Mouse (Mus musculus) spleen, adult 2 months (tissue): ENCODE results near the gene Nemp2. TPM values are rescaled to one million over a fixed set of nuclear protein-coding genes. Genes with fewer than 3 reads are reported as not detected.
"Not testable (repeated sequence)": the region's sequence is repeated elsewhere in the genome, so short reads cannot be mapped to it uniquely, and the experiment has no call there.

ENCODE experiments used
- DNase-seq, 2 experiments: peaks; one replicate each; pipeline versions ENCODE4 v3.0.0 to v3.0.0-alpha.2; 2012 to 2021; ENCODE audit warnings: low spot score in 2 of 2, low read depth in 1 of 2
- H3K27ac ChIP-seq: fragments of 200-500 bp; 2 replicates; pipeline ENCODE4 v1.5.1; 2012; ENCODE audit warnings: low read length, inconsistent platforms; ENCODE audit not compliant: insufficient read depth
- H3K27me3 ChIP-seq: fragments of 200-500 bp; 2 replicates; pipeline ENCODE4 v1.6.1; 2012; ENCODE audit warnings: mild to moderate bottlenecking, moderate library complexity, low read length, inconsistent platforms; ENCODE audit not compliant: control insufficient read depth, insufficient read depth
- H3K36me3 ChIP-seq: fragments of 200-500 bp; 2 replicates; pipeline ENCODE4 v1.6.1; 2012; ENCODE audit warnings: mild to moderate bottlenecking, low read length, inconsistent platforms; ENCODE audit not compliant: control insufficient read depth, insufficient read depth
- H3K4me1 ChIP-seq: fragments of 200-500 bp; 2 replicates; pipeline ENCODE4 v1.6.1; 2011; ENCODE audit warnings: inconsistent platforms; ENCODE audit not compliant: control insufficient read depth, insufficient read depth, insufficient read length
- H3K4me3 ChIP-seq: fragments of 200-500 bp; 2 replicates; pipeline ENCODE4 v1.5.1; 2011; ENCODE audit warnings: mild to moderate bottlenecking, inconsistent platforms; ENCODE audit not compliant: insufficient read depth, insufficient read length; ENCODE audit errors: extremely low read depth
- CTCF ChIP-seq: fragments of 200-500 bp; IDR thresholded peaks from 2 replicates; pipeline ENCODE4 v1.5.1; 2011; ENCODE audit warnings: mild to moderate bottlenecking, inconsistent platforms; ENCODE audit not compliant: insufficient read depth, insufficient read length, insufficient replicate concordance; ENCODE audit errors: extremely low read depth
- POLR2A ChIP-seq: fragments of 200-500 bp; IDR thresholded peaks from 2 replicates; pipeline ENCODE4 v1.6.1; 2011; ENCODE audit warnings: low read depth, low read length, inconsistent platforms
- WGBS: fragments of 180-500 bp; shearing (Covaris S2); methylation state at CpG from one replicate; pipeline ENCODE4 v1.1.7; 2018; 5-methylcytosine and 5-hydroxymethylcytosine counted together
- polyA plus RNA-seq: library from polyadenylated mRNA; depleted of rRNA; stranded (reverse); fragments of >200 nt; gene quantifications from 2 replicates; pipeline ENCODE4 v1.2.3, GENCODE M21; 2012; rRNA removed

The Nemp2 gene
- polyA plus RNA-seq, 1 experiment: 20.9 TPM

DNA sequence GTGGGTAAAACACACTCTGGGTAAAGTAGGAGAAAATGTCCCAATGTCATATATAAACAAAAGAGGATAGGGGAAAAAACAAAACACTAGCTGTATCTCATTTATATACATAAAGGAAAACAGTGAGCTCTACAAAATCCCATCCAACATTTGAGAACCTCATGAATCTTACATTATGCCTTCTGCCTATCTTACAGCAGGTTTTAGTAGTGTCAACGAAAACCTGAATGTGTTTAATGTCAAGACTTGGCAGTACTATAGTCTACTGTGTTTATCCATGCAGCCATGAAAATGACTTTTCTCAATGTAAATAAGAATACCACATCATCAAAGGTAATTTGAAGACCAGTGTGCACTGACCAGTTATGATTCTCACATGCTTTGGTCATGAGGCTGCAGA lies 39.4 kb downstream of the Nemp2 start:
- H3K27me3 ChIP-seq: no peaks in the 10 kb centered on the region
- no peaks in the 10 kb centered on the region for H3K36me3 ChIP-seq
- no peaks in the 10 kb centered on the region for H3K4me1 ChIP-seq
- no peak overlapping the region for H3K27ac ChIP-seq
- H3K4me3 ChIP-seq: no peak overlapping the region
- no peak for TF ChIP-seq CTCF
- TF ChIP-seq POLR2A: no peak
- DNase-seq: no peak
- 91% methylated on average over 1 of the region's 1 CpGs for WGBS

GRCm38 (mm10) chr1:52675561-52676551 lies 45.4 kb downstream of the Nemp2 start:
- no peak for DNase-seq
- 61% methylated on average over 7 of the region's 7 CpGs for WGBS
- H3K27ac ChIP-seq: no peak overlapping the region

DNA sequence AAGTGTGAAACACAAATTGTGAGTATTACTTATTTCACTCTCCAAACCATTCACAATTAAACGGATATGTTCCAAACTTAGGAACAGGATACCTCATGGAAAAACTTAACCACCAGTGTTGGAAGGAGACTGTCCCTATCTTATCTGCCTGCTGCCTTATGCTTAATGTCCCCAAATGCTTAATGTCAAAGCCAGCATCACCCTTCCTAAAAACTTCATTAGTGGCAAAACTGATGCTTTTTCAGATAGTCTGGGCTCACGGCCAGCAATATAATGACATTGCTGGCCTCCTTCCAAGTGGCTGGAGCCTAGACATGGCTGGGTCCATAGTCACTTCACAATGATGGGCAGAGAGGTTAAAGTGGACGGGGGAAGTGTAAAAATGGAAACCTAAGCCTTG lies 46.1 kb downstream of the Nemp2 start:
- DNase-seq: no peak
- Histone ChIP-seq H3K36me3 (no peaks in the 10 kb centered on the region), H3K4me3 (no peak overlapping the region), H3K27me3 (no peaks in the 10 kb centered on the region), H3K4me1 (no peaks in the 10 kb centered on the region), H3K27ac (no peak overlapping the region)
- no peak for TF ChIP-seq POLR2A
- no peak for TF ChIP-seq CTCF
- WGBS: 77% methylated on average over 3 of the region's 3 CpGs

More at GRCm38 (mm10) chr1:52675561-52676551, 45.4 kb downstream of the Nemp2 start:
- Histone ChIP-seq H3K4me3 (no peak overlapping the region), H3K27me3 (no peaks in the 10 kb centered on the region), H3K36me3 (no peaks in the 10 kb centered on the region), H3K4me1 (no peaks in the 10 kb centered on the region)
- TF ChIP-seq CTCF: no peak
- no peak for TF ChIP-seq POLR2A

DNA sequence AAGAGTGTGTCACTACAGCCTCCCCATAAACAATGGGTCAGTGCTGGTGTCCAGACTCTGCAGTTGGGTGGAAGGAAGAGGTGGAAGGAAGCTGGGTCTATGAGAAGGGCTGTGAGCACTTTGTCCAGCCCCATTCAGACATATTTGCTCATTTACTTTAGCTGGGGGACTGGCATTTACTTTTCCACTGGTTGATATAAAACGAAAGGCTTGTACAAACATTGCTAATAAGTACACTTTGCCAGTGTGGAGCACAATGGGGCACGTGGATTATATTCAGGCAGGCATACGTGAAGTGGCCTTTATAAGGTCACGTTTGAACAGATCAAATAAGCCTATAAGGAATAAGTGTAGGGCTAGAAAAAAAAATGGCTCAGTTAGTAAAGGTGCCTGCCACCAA lies 53.0 kb downstream of the Nemp2 start:
- Histone ChIP-seq H3K27me3 (no peaks in the 10 kb centered on the region), H3K36me3 (no peaks in the 10 kb centered on the region), H3K4me3 (no peak overlapping the region), H3K4me1 (no peaks in the 10 kb centered on the region), H3K27ac (no peak overlapping the region)
- TF ChIP-seq POLR2A (no peak), CTCF (no peak)
- 87% methylated on average over 4 of the region's 4 CpGs for WGBS
- no peak for DNase-seq

DNA sequence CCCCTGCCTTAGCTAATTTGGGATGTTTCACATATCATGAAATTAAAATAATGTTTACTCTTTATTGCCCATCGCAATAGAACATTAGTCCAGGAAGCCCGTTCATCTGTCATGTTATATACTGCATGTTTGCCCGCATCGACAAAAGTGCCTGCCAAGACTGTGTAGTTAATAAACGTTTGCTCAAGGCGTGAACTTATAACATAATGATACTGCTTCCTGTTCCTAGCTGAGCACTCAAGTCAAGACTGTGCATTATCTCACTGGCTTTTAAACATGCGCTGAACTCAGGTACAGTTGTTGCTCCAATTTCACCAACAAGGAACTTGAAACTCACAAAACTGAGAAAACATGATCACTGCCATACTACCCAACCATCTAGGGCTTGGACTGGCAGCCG lies 57.1 kb downstream of the Nemp2 start:
- TF ChIP-seq POLR2A: no peak
- TF ChIP-seq CTCF: no peak
- WGBS: 90% methylated on average over 8 of the region's 8 CpGs
- DNase-seq: no peak
- H3K4me3 ChIP-seq: no peak overlapping the region
- H3K4me1 ChIP-seq: no peaks in the 10 kb centered on the region
- H3K27ac ChIP-seq: no peak overlapping the region
- H3K36me3 ChIP-seq: no peaks in the 10 kb centered on the region
- H3K27me3 ChIP-seq: no peaks in the 10 kb centered on the region

DNA sequence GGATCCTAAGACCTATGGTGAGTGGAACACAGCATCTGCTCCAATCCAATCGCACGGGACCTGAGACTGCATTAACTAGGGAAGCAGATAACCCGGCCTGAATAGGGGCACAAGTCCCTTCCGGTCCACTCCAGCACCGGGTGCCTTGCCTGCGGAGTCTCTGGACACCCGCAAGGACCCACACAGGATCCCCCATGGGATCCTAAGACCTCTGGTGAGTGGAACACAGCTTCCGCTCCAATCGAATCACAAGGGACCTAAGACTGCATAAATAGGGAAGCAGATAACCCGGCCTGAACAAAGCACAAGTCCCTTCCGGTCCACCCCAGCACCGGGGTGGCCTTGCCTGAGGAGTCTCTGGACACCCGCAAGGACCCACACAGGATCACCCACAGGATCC lies 64.0 kb downstream of the Nemp2 start:
- DNase-seq, H3K27ac ChIP-seq, H3K36me3 ChIP-seq, H3K4me1 ChIP-seq, H3K27me3 ChIP-seq, H3K4me3 ChIP-seq: not testable (repeated sequence)
- 91% methylated on average over 13 of the region's 13 CpGs for WGBS

Other genes starting within 250 kb of the Nemp2 start
- gene Nab1, start 130.0 kb upstream of the Nemp2 start, polyA plus RNA-seq: 6.0 and 8.2 TPM in 2 replicates
- 3.7 and 4.5 TPM in 2 replicates for gene Mfsd6, start 96.8 kb downstream of the Nemp2 start, polyA plus RNA-seq
- gene Inpp1, start 187.0 kb downstream of the Nemp2 start, polyA plus RNA-seq: 11.3 and 12.1 TPM in 2 replicates
- gene Hibch, start 214.2 kb downstream of the Nemp2 start, polyA plus RNA-seq: 7.4 and 7.6 TPM in 2 replicates